Mouse (Mus musculus): ENCODE measurements around the gene Bhmt. TPM values are rescaled to one million over a fixed set of nuclear protein-coding genes. Genes with fewer than 3 reads are reported as not detected.

Gene Bhmt
- polyA plus RNA-seq, 2 experiments: 24.5 to 71.1 TPM

GRCm38 (mm10) chr13:93653382-93653781, 15.6 kb upstream of the Bhmt start:
- WGBS (ENCODE audit: insufficient replicate concordance): 51% methylated on average over 6 of the region's 6 CpGs
- Histone ChIP-seq H3K4me2 (ENCODE audit: low read depth) (no peak overlapping the region), H3K4me3 (ENCODE audit: insufficient read depth in 1 of 2, low read depth in 2 of 2, low read length in 2 of 2) (no peak overlapping the region), H3K27ac (no peak overlapping the region), H3K36me3 (replicated peaks; ENCODE audit: control insufficient read depth, insufficient read depth, low read depth) (no peaks in the 10 kb centered on the region), H3K4me1 (replicated peaks; ENCODE audit: control insufficient read depth in 2 of 2, insufficient read depth in 2 of 2, low read length in 1 of 2) (peaks cover 0 to 4% of the 10 kb centered on the region in 2 experiments; a peak in 2 of 4 replicates), H3K9me3 (ENCODE audit: control insufficient read depth, low read length) (no peaks in the 10 kb centered on the region), H3K9ac (replicated peaks) (no peak overlapping the region), H3K27me3 (ENCODE audit: control insufficient read depth, insufficient read depth, low read length) (no peaks in the 10 kb centered on the region)
- ATAC-seq (ENCODE audit: insufficient read depth) (no peak), DNase-seq (ENCODE audit: low read depth in 3 of 3, low spot score in 3 of 3) (no peak)
- no peak for TF ChIP-seq CTCF (IDR thresholded peaks at IDR 0.05; ENCODE audit: low read depth)

GRCm38 (mm10) chr13:93648387-93649130, 10.8 kb upstream of the Bhmt start:
- Histone ChIP-seq H3K27me3 (ENCODE audit: control insufficient read depth, insufficient read depth, low read length) (no peaks in the 10 kb centered on the region), H3K9ac (replicated peaks) (no peak overlapping the region), H3K9me3 (ENCODE audit: control insufficient read depth, low read length) (no peaks in the 10 kb centered on the region), H3K4me3 (ENCODE audit: insufficient read depth in 1 of 2, low read depth in 2 of 2, low read length in 2 of 2) (no peak overlapping the region), H3K4me2 (ENCODE audit: low read depth) (no peak overlapping the region), H3K36me3 (replicated peaks; ENCODE audit: control insufficient read depth, insufficient read depth, low read depth) (no peaks in the 10 kb centered on the region), H3K4me1 (replicated peaks; ENCODE audit: control insufficient read depth in 2 of 2, insufficient read depth in 2 of 2, low read length in 1 of 2) (peaks cover 0 to 5% of the 10 kb centered on the region in 2 experiments; a peak in 2 of 4 replicates), H3K27ac (peak overlapping the region; percentile 51; the same call in 1 of the 2 replicates)
- peak; percentile 74 for ATAC-seq (ENCODE audit: insufficient read depth)
- peak in 2 of 3 experiments; percentile 20 to 33 for DNase-seq (ENCODE audit: low read depth in 3 of 3, low spot score in 3 of 3)
- TF ChIP-seq EP300 (IDR thresholded peaks at IDR 0.05; ENCODE audit: low read depth) (no peak), CTCF (IDR thresholded peaks at IDR 0.05; ENCODE audit: low read depth) (no peak)
- 49% methylated on average over 7 of the region's 7 CpGs for WGBS (ENCODE audit: insufficient replicate concordance)

- ATAC-seq (ENCODE audit: insufficient read depth) (no peak), DNase-seq (ENCODE audit: low read depth in 3 of 3, low spot score in 3 of 3) (no peak)
- no peaks in the 10 kb centered on the region for H3K27me3 ChIP-seq (ENCODE audit: control insufficient read depth, insufficient read depth, low read length)
- H3K4me1 ChIP-seq (replicated peaks; ENCODE audit: control insufficient read depth in 2 of 2, insufficient read depth in 2 of 2, low read length in 1 of 2): peaks cover 0 to 9% of the 10 kb centered on the region in 2 experiments; a peak in 1 of 4 replicates
- H3K9ac ChIP-seq (replicated peaks): no peak overlapping the region
- H3K9me3 ChIP-seq (ENCODE audit: control insufficient read depth, low read length): no peaks in the 10 kb centered on the region
- H3K4me2 ChIP-seq (ENCODE audit: low read depth): no peak overlapping the region
- no peak overlapping the region for H3K27ac ChIP-seq
- TF ChIP-seq EP300 (IDR thresholded peaks at IDR 0.05; ENCODE audit: low read depth): no peak
- no peak for TF ChIP-seq CTCF (IDR thresholded peaks at IDR 0.05; ENCODE audit: low read depth)
- no peaks in the 10 kb centered on the region for H3K36me3 ChIP-seq (replicated peaks; ENCODE audit: control insufficient read depth, insufficient read depth, low read depth)
- 48% methylated on average over 4 of the region's 4 CpGs for WGBS (ENCODE audit: insufficient replicate concordance)
- H3K4me3 ChIP-seq (ENCODE audit: insufficient read depth in 1 of 2, low read depth in 2 of 2, low read length in 2 of 2): no peak overlapping the region
Measured at GRCm38 (mm10) chr13:93639636-93640035, 1.9 kb upstream of the Bhmt start.

- no peak overlapping the region for H3K9ac ChIP-seq (replicated peaks)
- H3K9me3 ChIP-seq (ENCODE audit: control insufficient read depth, low read length): no peaks in the 10 kb centered on the region
- TF ChIP-seq EP300 (IDR thresholded peaks at IDR 0.05; ENCODE audit: low read depth): no peak
- TF ChIP-seq CTCF (IDR thresholded peaks at IDR 0.05; ENCODE audit: low read depth): no peak
- H3K36me3 ChIP-seq (replicated peaks; ENCODE audit: control insufficient read depth, insufficient read depth, low read depth): no peaks in the 10 kb centered on the region
- H3K4me3 ChIP-seq (ENCODE audit: insufficient read depth in 1 of 2, low read depth in 2 of 2, low read length in 2 of 2): peak overlapping the region; percentile 25 to 34; a peak in 2 of 4 replicates
- H3K4me1 ChIP-seq (replicated peaks; ENCODE audit: control insufficient read depth in 2 of 2, insufficient read depth in 2 of 2, low read length in 1 of 2): peaks cover 0 to 9% of the 10 kb centered on the region in 2 experiments; a peak in 1 of 4 replicates
- WGBS (ENCODE audit: insufficient replicate concordance): 53% methylated on average over 1 of the region's 1 CpGs
- peak overlapping the region; percentile 47 for H3K4me2 ChIP-seq (ENCODE audit: low read depth)
- DNase-seq (ENCODE audit: low read depth in 3 of 3, low spot score in 3 of 3): no peak
- H3K27ac ChIP-seq: no peak overlapping the region
- no peaks in the 10 kb centered on the region for H3K27me3 ChIP-seq (ENCODE audit: control insufficient read depth, insufficient read depth, low read length)
- ATAC-seq (ENCODE audit: insufficient read depth): no peak
Measured at GRCm38 (mm10) chr13:93636561-93636960, 1.2 kb downstream of the Bhmt start.

- Histone ChIP-seq H3K4me3 (ENCODE audit: insufficient read depth in 1 of 2, low read depth in 2 of 2, low read length in 2 of 2) (no peak overlapping the region), H3K4me1 (replicated peaks; ENCODE audit: control insufficient read depth in 2 of 2, insufficient read depth in 2 of 2, low read length in 1 of 2) (0 out of 4 replicates have a peak, but pooled peaks cover 0 to 1% of the 10 kb centered on the region in 2 experiments), H3K9me3 (ENCODE audit: control insufficient read depth, low read length) (no peaks in the 10 kb centered on the region), H3K27ac (no peak overlapping the region), H3K4me2 (ENCODE audit: low read depth) (no peak overlapping the region), H3K9ac (replicated peaks) (no peak overlapping the region), H3K36me3 (replicated peaks; ENCODE audit: control insufficient read depth, insufficient read depth, low read depth) (no peaks in the 10 kb centered on the region), H3K27me3 (ENCODE audit: control insufficient read depth, insufficient read depth, low read length) (no peaks in the 10 kb centered on the region)
- 50% methylated on average over 5 of the region's 5 CpGs for WGBS (ENCODE audit: insufficient replicate concordance)
- TF ChIP-seq EP300 (IDR thresholded peaks at IDR 0.05; ENCODE audit: low read depth): no peak
- TF ChIP-seq CTCF (IDR thresholded peaks at IDR 0.05; ENCODE audit: low read depth): no peak
- DNase-seq (ENCODE audit: low read depth in 3 of 3, low spot score in 3 of 3): no peak
- no peak for ATAC-seq (ENCODE audit: insufficient read depth)
Measured at GRCm38 (mm10) chr13:93632927-93633326, 4.8 kb downstream of the Bhmt start.
